Mouse (Mus musculus) neural tube, embryonic 15.5 days (tissue): Measurements from ENCODE around the gene Vmn1r207-ps. TPM values are rescaled to one million over a fixed set of nuclear protein-coding genes. Genes with fewer than 3 reads are reported as not detected.
"Not testable (repeated sequence)": the region's sequence is repeated elsewhere in the genome, so short reads cannot be mapped to it uniquely, and the experiment has no call there.

ENCODE experiments used
- ATAC-seq: fragments of 200-750 bp; cut with Nextera tagmentation; 2 replicates; pipeline ENCODE4 v1.8.0; 2017; ENCODE audit warnings: mild to moderate bottlenecking, moderate TSS enrichment, moderate library complexity; ENCODE audit not compliant: low FRiP score
- H3K27ac ChIP-seq: fragments of 300-500 bp; sonication (generic); replicated peaks from 2 replicates; pipeline ENCODE4 v1.5.1; 2015; ENCODE audit warnings: mild to moderate bottlenecking, inconsistent platforms
- H3K27me3 ChIP-seq: fragments of 300-500 bp; sonication (generic); replicated peaks from 2 replicates; pipeline ENCODE4 v1.6.1; 2015; ENCODE audit warnings: inconsistent platforms
- H3K36me3 ChIP-seq: fragments of 300-500 bp; sonication (generic); 2 replicates; pipeline ENCODE4 v1.6.1; 2015; ENCODE audit warnings: inconsistent platforms
- H3K4me1 ChIP-seq: fragments of 300-500 bp; sonication (generic); 2 replicates; pipeline ENCODE4 v1.6.1; 2015; ENCODE audit warnings: inconsistent platforms
- H3K4me2 ChIP-seq: fragments of 300-500 bp; sonication (generic); 2 replicates; pipeline ENCODE4 v1.6.1; 2015; ENCODE audit warnings: inconsistent platforms, mild to moderate bottlenecking, moderate library complexity
- H3K4me3 ChIP-seq: fragments of 300-500 bp; sonication (generic); replicated peaks from 2 replicates; pipeline ENCODE4 v1.5.1; 2015; ENCODE audit warnings: mild to moderate bottlenecking, inconsistent platforms
- H3K9ac ChIP-seq: fragments of 300-500 bp; sonication (generic); replicated peaks from 2 replicates; pipeline ENCODE4 v1.6.1; 2015; ENCODE audit warnings: mild to moderate bottlenecking, inconsistent platforms
- H3K9me3 ChIP-seq: fragments of 300-500 bp; sonication (generic); replicated peaks from 2 replicates; pipeline ENCODE4 v1.6.1; 2016; ENCODE audit warnings: inconsistent platforms
- WGBS: fragments of 180-500 bp; shearing (Covaris S2); methylation state at CpG from one replicate; pipeline ENCODE4 v1.1.7; 2015; ENCODE audit warnings: mixed read lengths; 5-methylcytosine and 5-hydroxymethylcytosine counted together
- polyA plus RNA-seq: library from polyadenylated mRNA; unstranded; fragments of >200 nt; fragmentation: Nextera tagmentation; extraction: Ambion mirVana; gene quantifications from 2 replicates; pipeline ENCODE4 v1.2.1, GENCODE M21; 2015

Vmn1r207-ps gene
- not detected in 2 replicates for polyA plus RNA-seq

DNA sequence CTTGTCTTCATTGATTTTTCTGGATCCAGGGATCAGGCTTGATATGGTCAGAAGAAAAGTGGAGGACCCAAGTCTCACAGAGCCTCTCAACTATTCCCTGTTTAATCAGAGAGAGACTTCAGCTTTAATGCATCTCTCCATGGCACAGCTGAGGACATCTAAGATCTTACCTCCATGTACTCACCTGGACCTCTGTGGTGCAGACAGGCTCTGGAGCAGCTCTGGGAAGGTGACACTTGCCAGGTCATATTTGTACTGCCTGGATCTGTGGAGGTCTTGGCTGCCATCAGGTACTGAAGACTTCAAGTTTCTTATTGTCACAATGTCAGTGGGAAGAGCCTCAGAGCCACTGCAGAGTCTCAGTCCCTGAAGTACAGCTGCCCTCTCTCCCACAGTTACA lies at the start of gene Vmn1r207-ps:
Gene Vmn1r207-ps, minus strand, starts transcription at position 101 of the 400 bp plus-strand sequence.
- not testable (repeated sequence) for H3K9me3 ChIP-seq, H3K27ac ChIP-seq, H3K27me3 ChIP-seq, H3K36me3 ChIP-seq, H3K4me1 ChIP-seq, H3K4me2 ChIP-seq, H3K9ac ChIP-seq, H3K4me3 ChIP-seq, ATAC-seq

DNA sequence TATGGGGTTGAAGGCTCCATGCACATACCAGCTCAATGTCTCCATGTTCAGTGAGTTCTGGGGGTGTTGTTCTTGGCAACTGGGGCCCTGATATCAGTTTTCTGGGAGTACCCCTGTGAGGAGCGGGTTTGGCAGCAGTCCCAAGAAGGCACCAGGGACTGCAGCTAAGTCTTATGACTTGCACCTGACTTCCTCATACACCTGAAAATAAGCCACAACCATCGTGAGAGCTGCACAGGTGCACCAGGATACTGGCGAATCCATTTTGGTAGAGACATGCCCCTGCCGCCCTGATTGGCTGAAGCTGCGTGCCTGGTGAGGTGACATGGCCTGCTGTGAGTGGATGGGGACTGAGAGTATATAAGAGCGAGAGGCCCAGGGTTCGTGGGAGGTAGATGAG lies 47.9 kb upstream of the Vmn1r207-ps start, which contains the start of gene Vmn1r208:
Gene Vmn1r208, minus strand, starts transcription at position 101 of the 400 bp plus-strand sequence.
- not testable (repeated sequence) for H3K9me3 ChIP-seq, H3K4me1 ChIP-seq, H3K27me3 ChIP-seq, H3K4me3 ChIP-seq, H3K9ac ChIP-seq, ATAC-seq, H3K27ac ChIP-seq, H3K36me3 ChIP-seq, H3K4me2 ChIP-seq
- no CpG with 5 or more reads among the region's 7 CpGs for whole genome bisulfite sequencing

DNA sequence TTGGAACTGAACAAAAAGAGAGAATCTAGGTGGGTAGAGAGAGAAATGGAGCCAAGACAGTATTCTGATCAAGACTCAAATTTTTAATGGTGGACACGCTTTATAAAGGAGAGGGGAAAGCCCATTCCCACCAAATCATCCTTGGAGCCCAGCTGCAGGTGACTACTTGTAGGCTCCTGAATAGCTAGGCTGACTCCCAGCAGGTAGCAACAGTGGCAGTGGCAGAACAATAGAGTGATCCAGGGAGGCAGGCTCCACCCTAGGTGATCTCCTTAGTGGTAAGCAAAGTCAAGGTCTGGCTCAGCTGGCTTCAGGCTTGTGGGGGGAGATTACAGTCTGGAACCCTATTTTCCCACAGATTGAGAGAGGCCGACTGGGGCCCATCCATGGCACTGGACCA lies 42.2 kb upstream of the Vmn1r207-ps start:
- not testable (repeated sequence) for ATAC-seq, H3K27me3 ChIP-seq, H3K9ac ChIP-seq, H3K4me2 ChIP-seq, H3K36me3 ChIP-seq, H3K27ac ChIP-seq, H3K4me3 ChIP-seq, H3K4me1 ChIP-seq, H3K9me3 ChIP-seq
- WGBS, result 87% methylated on average over 1 of the region's 2 CpGs

DNA sequence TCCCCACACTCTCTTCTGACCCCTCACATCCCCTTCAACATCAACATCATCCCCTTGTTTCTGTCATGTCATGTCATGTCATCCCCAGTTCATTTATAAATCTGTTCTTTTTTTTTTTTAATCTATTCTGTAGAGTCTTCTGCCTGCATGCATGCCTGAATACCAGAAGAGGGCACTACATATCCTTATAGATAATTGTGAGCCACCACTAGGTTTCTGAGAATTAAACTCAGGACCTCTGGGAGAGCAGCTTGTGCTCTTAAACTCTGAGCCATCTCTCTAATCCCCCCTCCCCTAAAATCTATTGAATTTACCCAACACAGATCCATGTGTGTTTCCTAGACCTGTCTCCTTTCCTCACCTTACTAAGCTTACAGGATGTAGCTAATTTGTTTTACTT lies 18.1 kb upstream of the Vmn1r207-ps start:
- H3K4me3 ChIP-seq, result no peak overlapping the region
- no peaks in the 10 kb centered on the region for H3K4me1 ChIP-seq

DNA sequence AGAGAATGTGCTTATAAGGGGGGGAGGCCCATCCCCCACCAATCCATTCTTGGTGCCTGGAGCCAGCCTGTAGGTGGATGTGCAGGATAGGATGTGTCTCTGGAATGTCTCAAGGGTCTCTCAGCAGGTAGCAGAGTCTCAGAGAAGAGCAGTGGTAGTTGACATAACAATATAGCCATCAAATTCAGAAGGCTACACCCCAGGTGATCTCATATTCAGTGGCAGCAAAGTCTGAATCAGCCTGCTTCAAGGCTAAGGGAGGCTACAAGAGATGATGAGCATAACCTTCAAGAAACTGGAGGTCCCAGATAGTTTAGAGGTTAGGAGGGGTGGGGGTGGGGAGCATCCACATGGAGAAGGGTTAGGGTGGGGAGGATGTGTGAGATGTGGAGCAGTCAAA lies 22.5 kb downstream of the Vmn1r207-ps start:
- not testable (repeated sequence) for H3K9ac ChIP-seq, H3K36me3 ChIP-seq, H3K9me3 ChIP-seq, H3K27ac ChIP-seq, H3K4me1 ChIP-seq, H3K4me2 ChIP-seq, H3K27me3 ChIP-seq, H3K4me3 ChIP-seq, ATAC-seq

More for the DNA sequence above, 18.1 kb upstream of the Vmn1r207-ps start:
- no peak overlapping the region for H3K9ac ChIP-seq
- H3K4me2 ChIP-seq, result no peak overlapping the region
- no peak overlapping the region for H3K27ac ChIP-seq
- H3K9me3 ChIP-seq, result no peaks in the 10 kb centered on the region
- no peaks in the 10 kb centered on the region for H3K36me3 ChIP-seq
- ATAC-seq, result no peak
- no peaks in the 10 kb centered on the region for H3K27me3 ChIP-seq

DNA sequence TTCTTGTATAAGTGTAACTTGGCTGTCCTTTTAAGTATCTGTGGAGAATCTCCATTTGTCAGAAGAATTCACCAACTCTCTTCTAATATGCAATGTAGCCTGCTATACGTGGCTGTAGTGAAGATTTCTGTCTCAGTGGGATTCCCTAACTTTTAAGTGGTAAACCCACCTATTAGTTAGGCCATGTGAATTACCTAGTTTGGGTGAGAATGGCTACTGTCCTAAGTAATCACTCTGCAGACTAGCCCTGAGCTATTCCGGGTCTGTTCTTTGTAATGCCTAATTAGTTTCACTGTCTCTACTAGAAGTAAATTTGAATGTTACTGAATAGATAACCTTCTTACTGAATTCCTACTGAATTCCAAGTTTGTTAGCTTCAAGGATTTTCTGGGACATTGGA lies 26.5 kb downstream of the Vmn1r207-ps start:
- ATAC-seq, H3K9ac ChIP-seq, H3K36me3 ChIP-seq, H3K4me3 ChIP-seq, H3K27ac ChIP-seq, H3K4me1 ChIP-seq, H3K27me3 ChIP-seq, H3K9me3 ChIP-seq, H3K4me2 ChIP-seq: not testable (repeated sequence)
- 29% methylated on average over 2 of the region's 2 CpGs for WGBS

Other genes starting within 250 kb of the Vmn1r207-ps start
- gene Vmn1r202, start 224.2 kb downstream of the Vmn1r207-ps start, polyA plus RNA-seq, result not detected in 2 replicates
- not detected in 2 replicates for gene Vmn1r203, start 211.5 kb downstream of the Vmn1r207-ps start, polyA plus RNA-seq
- not detected in 2 replicates for gene Vmn1r204, start 176.4 kb downstream of the Vmn1r207-ps start, polyA plus RNA-seq
- gene Vmn1r205, start 136.6 kb downstream of the Vmn1r207-ps start, polyA plus RNA-seq, result not detected in 2 replicates
- not detected in 2 replicates for gene Vmn1r206, start 105.4 kb downstream of the Vmn1r207-ps start, polyA plus RNA-seq
- gene Vmn1r208, start 47.8 kb upstream of the Vmn1r207-ps start, polyA plus RNA-seq, result not detected in 2 replicates
- not detected in 2 replicates for gene Vmn1r209, start 80.1 kb upstream of the Vmn1r207-ps start, polyA plus RNA-seq
- not detected in 2 replicates for gene Vmn1r210, start 101.7 kb upstream of the Vmn1r207-ps start, polyA plus RNA-seq
- gene Vmn1r211, start 127.9 kb upstream of the Vmn1r207-ps start, polyA plus RNA-seq, result not detected in 2 replicates
- gene Vmn1r212, start 154.6 kb upstream of the Vmn1r207-ps start, polyA plus RNA-seq, result not detected in 2 replicates